Mouse (Mus musculus) kidney, postnatal 25 days (tissue): Measurements from ENCODE around the gene Bscl2.
A peak's percentile ranks its signal among the peaks of the same experiment; 100 is the strongest.
"Not testable (repeated sequence)": the region's sequence is repeated elsewhere in the genome, so short reads cannot be mapped to it uniquely, and the experiment has no call there.

Source experiments
- DNase-seq, 2 experiments: peaks; one replicate each; pipeline ENCODE4 v3.0.0; 2021; ENCODE audit warnings: mixed read lengths in 2 of 2

Bscl2 gene

DNA sequence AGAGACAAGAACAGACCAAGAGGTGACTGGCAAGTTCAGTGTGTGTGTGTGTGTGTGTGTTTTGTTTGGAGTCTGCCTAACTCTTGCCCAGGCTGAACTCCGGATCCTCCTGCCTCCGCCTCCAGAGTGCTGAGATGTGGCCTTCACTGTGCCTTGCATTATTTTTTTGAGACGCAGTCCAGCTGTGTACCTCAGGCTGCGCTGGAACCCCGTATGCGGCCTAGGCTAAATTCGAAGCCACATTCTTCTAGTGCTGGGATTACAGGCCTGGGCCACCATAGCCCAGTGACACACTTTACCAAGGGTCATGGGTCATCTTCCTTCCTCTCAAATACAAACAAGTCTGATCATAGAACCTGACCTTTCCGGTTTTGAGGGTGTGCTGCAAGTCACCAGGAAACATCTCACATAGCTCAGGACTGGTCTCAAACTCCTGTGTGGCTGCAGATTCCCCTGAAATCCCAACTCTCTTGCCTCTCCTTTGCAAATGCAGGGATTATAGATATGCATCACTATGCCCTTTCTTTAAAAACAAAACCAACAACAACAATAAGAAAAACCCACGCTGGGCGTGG lies 35.1 kb downstream of the Bscl2 start:
- DNase-seq, result no peak

DNA sequence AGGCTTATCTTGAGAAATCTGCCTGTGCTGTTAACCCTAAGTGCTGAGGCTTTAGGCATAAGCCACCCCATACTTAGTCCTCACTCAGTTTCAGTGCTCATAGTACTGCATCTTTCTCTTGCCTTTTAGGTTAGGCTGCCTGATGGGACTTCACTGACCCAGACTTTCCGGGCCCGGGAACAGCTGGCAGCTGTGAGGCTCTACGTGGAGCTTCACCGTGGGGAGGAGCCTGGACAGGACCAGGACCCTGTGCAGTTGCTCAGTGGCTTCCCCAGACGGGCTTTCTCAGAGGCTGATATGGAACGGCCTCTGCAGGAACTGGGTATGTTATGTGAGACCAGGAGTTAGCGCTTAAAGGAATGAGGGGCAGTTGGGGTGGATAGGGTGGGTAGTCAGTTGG lies 37.8 kb downstream of the Bscl2 start:
- no peak for DNase-seq

DNA sequence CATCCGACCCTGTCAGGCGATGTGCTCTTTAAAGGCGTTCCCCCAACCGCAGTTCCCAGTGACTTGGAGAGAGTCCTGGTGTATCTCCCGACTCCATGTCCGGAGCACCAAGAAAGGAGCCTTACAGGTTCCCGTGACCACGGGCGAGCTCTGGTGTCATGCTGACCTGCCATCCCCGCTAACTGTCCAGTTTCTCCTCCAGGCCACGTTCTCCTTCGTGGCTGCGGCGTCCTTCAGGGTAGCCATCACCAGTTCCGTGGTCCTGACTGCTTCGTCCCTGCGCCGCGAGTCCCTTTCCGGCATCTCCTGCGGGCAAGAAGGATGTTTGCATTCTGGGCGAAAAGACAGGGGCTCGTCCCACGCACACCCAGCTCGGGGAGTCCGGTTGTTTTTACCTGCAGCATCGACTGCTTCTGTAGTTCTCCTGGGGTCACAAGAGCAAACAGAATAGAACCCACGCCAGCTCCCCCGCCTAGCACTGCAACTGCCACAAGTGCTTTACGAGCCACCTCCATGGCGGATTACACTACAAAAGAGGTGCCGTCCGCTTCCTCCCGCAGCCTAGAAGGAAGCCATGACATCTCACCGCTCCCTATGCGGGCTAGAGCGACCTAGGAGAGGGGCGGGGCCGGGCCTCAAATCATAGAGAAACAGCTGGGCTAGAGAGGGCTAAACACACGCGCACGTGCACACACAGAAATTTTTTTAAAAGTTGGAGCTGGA lies 43.2 kb downstream of the Bscl2 start, which contains the start of gene Uqcc3:
Gene Uqcc3, minus strand, starts transcription at position 613 of the 723 bp plus-strand sequence.
- peak; percentile 93 to 95 for DNase-seq

DNA sequence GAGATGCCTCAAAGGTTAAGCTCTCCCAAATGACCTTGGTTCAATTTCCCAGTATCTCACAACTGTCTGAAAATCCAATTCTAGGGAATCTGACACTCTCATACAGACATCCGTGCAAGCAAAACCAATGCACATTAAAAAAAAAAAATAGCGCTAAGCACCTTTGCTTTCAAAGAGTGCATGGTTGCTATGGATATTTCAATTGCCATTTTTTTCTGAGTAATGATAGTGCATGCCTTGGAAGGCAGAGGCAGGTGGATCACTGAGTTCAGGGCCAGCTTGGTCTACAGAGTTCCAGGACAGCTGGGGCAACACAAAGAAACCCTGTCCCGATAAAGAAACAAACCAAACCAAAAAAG lies 43.7 kb downstream of the Bscl2 start:
- DNase-seq, result no peak

DNA sequence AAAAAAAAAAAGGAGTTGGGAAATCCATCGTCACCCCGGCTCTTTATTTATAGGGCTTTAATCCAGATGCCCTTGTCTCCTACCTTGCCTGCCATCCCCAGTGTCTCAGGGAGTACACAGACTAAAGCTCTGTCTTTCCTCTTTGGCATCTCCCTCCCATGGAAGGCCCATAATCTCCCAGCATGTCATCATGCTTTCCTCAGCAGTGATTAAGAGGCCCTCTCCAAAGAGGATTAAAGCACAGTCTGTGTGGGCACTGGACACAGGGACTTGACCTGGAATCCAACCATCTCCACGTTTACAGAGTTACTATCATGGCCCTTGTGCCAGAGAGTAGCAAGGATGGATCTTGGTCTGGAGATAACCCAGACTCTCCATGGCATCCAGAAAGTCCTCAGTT lies 46.3 kb downstream of the Bscl2 start, which contains the start of the genes Lbhd1 and Gm49403:
Gene Lbhd1, plus strand, starts transcription at position 117 of the 400 bp plus-strand sequence.
Gene Gm49403, plus strand, starts transcription at position 315 of the 400 bp plus-strand sequence.
- DNase-seq, result no peak

DNA sequence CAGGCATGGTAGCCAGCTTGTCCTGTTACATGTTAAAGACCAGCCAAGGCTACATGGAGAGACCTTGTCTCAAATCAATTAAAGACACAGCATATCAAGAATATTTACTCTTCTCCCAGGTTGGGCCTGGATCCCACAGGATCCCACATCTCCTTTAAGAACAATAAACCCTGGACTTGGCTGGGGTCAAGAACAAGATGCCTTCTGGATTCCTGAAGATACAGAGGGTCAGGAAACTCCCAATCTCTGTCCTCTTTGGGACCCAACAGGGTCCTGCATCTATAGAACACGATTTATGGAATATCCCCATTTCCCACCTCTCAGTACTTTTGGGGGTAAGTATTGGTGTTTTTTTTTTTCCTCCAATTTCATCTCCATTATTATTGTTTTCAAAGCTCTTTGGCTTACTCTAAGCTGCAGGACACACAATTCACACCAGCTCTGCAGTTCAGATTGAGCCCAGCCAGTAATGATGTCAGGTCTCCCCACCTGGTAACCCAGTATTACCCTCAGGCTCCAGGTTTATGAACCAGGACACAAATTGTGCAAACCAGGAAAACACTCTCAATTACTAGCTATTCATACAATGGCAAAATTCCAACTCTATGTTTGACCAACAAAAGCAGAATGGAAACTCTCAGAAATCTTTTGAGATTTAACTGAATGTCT lies 49.8 kb downstream of the Bscl2 start:
- no peak for DNase-seq

DNA sequence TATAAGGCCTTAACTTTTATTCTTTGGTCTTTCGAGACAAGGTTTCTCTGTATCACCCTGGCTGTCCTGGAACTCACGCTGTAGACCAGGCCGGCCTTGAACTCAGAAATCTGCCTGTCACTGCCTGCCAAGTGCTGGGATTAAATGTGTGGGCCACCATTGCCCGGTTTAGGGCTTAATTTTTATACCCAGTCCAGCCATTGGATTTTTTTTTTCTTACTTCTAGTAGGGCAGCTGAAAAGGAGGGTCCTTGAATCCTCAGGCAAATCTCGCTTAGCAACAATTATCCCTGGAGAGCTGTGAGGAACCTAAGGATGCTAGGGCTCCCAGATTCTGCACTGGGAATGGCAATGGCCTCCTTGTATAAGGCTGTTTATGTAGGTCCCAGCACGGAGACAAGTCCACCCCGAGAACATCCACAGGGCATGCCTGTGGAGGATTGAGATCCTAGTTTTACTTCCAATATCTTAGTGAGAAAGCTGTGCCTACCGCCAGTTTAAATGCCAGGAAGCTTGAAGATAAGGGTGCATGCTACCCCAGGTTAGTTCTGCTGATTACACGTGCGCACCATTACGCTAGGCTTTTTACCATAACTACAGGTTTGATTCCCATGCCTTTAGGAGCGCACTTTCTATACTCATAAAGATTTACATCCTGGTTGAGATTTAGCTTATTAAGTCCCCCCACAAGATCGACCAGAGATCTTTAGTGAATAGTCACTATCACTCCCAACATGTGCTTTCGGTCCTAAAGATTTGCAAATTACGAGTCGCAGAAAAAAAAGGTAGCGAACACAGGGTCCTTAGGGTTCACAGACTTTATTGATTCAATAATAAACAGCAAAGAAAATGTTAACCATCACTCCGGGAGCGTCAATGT lies 50.6 kb downstream of the Bscl2 start:
- no peak for DNase-seq

DNA sequence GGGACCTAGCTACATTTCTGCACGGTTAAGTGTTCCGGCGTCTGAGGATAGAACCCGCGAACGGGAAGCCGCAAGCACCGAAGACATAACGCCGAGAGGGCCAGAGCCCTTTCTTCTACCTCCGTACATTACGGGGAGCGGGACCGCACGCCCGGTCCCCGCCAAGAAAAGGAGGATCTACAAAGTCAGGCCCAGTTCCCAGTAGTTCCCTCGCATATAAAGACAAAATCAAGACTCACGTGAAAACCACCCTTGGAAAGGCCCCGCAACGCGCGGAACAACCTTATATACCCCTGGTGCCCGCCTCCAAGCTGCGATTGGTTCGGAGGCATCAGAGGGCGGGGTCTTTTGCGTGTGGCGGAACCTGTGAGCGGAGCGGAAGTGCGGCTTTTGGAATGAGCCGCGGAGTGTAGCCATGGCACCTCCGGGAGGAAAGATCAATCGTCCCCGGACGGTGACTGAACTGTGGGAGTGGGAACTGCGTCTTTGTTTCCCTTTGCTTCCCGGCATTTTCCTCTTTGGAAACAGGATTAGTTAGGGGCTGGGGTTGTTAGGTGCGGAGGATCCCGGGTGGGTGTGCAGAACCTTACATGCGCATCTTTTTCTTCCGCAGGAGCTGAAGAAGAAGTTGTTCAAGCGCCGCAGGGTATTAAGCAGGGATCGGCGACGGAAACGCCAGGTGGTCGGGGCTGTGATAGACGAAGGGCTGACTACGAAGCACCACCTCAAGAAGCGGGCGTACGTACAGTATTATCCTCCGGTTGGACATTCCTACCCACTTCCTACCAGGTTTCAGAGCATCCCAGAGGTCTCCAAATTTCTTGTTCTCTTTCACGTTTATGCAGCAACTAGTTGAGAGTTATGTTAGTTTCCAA lies 51.5 kb downstream of the Bscl2 start, which contains the start of the genes 1810009A15Rik and Gm49416:
Gene 1810009A15Rik, plus strand, starts transcription at position 343 of the 875 bp plus-strand sequence.
Gene Gm49416, plus strand, starts transcription at position 416 of the 875 bp plus-strand sequence.
- DNase-seq, result peak; percentile 97 to 98

DNA sequence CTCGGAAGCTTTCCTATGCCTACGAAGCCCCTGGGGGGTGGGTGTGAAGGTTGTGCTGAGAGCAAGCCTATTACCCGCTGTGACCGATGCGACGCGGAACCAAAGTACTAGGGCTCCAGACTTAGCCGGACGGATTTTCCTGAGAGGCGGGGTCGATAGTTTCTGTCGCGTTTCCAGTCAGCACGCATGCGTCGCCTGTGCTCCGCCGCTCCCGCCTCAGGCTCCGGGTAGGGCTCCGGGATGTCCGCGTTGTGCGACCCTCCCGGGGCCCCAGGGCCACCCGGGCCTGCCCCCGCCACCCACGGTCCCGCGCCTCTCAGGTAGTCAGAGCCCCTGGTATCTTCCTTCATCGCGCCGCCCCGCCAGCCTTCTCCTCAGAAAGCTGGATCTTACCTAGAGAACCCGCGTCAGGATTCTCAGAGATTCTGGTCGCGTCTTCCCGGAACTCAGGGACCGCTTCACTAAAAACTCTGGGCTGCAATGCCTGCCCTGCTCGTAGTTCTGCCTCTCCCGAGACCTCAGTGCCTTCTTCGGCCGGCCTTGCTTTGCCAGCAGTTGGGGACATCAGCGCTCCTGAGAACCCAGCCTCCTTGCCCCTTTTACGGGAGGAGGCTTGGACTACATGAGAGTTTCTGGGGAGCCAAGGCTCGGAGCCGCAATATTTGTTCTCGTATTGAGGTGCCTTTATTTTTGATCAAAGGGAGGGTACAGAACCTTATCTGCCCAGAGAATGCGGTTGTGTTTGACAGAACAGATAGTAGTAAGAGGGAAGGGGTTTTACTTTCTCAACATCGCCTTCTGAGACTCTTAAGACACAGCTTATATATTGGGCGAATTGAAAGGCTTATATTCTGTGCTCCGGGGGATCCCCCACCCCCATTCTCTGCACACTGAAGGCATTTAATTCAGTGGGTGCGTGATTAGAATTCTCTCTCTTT lies 55.8 kb downstream of the Bscl2 start, which contains the start of gene Ints5:
Gene Ints5, plus strand, starts transcription at position 177 of the 938 bp plus-strand sequence.
- DNase-seq, result peak; percentile 85 to 90

DNA sequence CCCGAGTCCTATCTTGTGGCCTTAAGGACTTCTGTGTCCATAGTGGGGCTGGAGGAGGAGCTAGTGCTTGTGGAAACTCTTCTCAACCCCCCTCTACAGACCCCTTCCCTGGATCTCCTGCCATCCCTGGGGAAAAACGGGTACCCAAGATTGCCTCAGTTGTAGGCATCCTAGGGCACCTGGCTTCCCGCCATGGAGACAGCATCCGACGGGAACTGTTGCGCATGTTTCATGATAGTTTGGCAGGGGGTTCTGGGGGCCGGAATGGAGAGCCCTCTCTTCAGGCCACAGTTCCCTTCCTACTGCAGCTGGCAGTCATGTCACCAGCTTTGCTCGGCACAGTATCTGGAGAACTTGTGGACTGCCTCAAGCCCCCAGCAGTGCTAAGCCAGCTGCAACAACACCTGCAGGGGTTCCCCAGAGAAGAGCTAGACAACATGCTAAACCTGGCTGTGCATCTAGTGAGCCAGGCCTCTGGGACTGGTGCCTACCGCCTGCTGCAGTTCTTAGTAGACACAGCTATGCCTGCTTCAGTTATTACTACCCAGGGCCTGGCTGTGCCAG lies 58.2 kb downstream of the Bscl2 start:
- no peak for DNase-seq

DNA sequence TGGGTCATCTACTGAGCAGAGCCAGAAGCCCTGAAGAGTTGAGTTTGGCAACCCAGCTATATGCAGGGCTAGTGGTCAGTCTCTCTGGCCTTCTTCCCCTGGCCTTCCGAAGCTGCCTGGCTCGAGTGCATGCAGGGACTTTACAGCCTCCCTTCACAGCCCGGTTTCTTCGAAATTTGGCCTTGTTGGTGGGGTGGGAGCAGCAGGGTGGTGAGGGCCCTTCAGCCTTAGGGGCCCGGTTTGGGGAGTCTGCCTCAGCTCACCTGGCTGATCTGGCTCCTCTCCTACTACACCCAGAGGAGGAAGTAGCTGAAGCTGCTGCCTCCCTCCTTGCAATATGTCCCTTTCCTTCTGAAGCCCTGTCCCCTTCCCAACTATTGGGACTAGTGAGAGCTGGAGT lies 59.0 kb downstream of the Bscl2 start:
- DNase-seq, result not testable (repeated sequence)

DNA sequence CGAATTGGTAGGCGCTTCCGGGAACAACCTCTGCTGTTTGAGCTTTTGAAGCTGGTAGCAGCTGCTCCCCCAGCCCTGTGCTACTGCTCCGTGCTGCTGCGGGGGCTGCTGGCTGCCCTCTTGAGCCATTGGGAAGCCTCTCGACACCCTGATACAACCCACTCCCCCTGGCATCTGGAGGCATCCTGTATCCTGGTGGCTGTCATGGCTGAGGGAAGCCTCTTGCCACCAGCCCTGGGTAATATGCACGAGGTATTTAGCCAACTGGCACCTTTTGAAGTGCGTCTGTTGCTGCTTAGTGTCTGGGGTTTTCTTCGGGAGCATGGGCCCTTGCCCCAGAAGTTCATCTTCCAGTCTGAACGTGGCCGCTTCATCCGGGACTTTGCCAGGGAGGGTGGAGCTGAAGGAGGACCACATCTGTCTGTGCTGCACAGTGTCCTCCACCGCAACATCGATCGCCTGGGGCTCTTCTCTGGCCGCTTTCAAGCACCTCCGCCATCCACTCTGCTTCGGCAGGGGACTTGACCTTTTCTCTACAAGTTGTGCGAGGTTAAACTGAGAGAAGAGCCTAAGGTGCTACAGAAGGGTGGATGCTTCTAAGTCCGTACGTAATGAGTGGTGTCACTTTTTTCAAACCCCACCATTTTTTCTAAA lies 60.1 kb downstream of the Bscl2 start:
- peak; percentile 62 to 78 for DNase-seq

DNA sequence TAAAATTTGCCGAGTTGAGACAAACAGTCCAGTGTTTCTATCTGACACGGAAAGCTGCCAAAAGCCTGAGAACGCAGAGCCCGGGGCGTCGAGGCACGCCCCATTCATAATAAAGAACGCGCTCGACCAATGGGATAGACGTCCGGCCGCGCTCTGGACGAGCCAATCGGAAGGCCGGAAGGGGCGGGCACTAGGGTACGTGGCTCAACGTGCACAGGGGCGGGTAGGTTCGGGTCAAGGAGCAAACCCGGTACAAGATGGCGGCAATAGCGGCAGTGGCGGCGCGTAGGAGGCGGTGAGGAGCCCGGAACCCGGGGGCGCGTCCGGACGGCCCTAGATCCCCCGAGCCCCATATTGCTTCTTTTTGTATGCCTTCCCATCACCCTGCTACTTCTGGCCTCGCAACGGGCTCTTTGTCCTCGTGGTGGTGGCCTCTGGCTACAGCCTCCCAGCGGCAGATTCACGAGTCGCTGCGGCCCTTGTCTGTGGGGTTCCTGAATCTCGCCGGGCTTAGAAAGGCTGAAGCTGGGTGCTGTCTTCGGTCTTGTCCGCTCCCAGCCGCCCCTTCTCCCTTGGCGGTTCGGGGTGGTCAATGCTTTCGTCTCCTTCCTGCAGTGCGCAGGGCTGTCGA lies 60.7 kb downstream of the Bscl2 start, which contains the start of gene Ganab:
Gene Ganab, plus strand, starts transcription at position 207 of the 631 bp plus-strand sequence.
- peak; percentile 97 to 99 for DNase-seq
